Mouse (Mus musculus) stomach, embryonic 16.5 days (tissue): ENCODE results near the gene Leprot. TPM values are rescaled to one million over a fixed set of nuclear protein-coding genes. Genes with fewer than 3 reads are reported as not detected.
A peak's percentile ranks its signal among the peaks of the same experiment; 100 is the strongest.

ENCODE experiments used
- ATAC-seq: fragments of 200-750 bp; cut with Nextera tagmentation; 2 replicates; pipeline ENCODE4 v1.8.0; 2017; ENCODE audit warnings: moderate number of reproducible peaks, moderate TSS enrichment; ENCODE audit not compliant: insufficient read depth, low FRiP score
- H3K27ac ChIP-seq: fragments of 300-500 bp; sonication (generic); 2 replicates; pipeline ENCODE4 v1.5.1; 2014; ENCODE audit warnings: low read length
- H3K27me3 ChIP-seq: fragments of 300-500 bp; sonication (generic); 2 replicates; pipeline ENCODE4 v1.6.1; 2014; ENCODE audit warnings: low read length, control low read depth, mixed read lengths; ENCODE audit not compliant: control insufficient read depth, insufficient read depth
- H3K36me3 ChIP-seq: fragments of 300-500 bp; sonication (generic); 2 replicates; pipeline ENCODE4 v1.6.1; 2014; ENCODE audit warnings: low read length; ENCODE audit not compliant: control insufficient read depth, insufficient read depth
- H3K4me1 ChIP-seq: fragments of 300-500 bp; sonication (generic); 2 replicates; pipeline ENCODE4 v1.6.1; 2014; ENCODE audit warnings: low read length, control low read depth, mixed read lengths; ENCODE audit not compliant: control insufficient read depth, insufficient read depth
- H3K4me2 ChIP-seq: fragments of 300-500 bp; sonication (generic); 2 replicates; pipeline ENCODE4 v1.6.1; 2014; ENCODE audit warnings: low read depth, low read length, mixed read lengths
- H3K4me3 ChIP-seq: fragments of 300-500 bp; sonication (generic); replicated peaks from 2 replicates; pipeline ENCODE4 v1.5.1; 2014; ENCODE audit warnings: mild to moderate bottlenecking, low read length
- H3K9ac ChIP-seq: fragments of 300-500 bp; sonication (generic); 2 replicates; pipeline ENCODE4 v1.6.1; 2014; ENCODE audit warnings: low read length
- H3K9me3 ChIP-seq: fragments of 300-500 bp; sonication (generic); replicated peaks from 2 replicates; pipeline ENCODE4 v1.6.1; 2016; ENCODE audit warnings: low read length, control low read depth; ENCODE audit not compliant: control insufficient read depth
- WGBS: fragments of 180-500 bp; shearing (Covaris S2); extraction: QIAGEN DNeasy Blood & Tissue Kit; methylation state at CpG from one replicate; pipeline ENCODE4 v1.1.7; 2014; 5-methylcytosine and 5-hydroxymethylcytosine counted together
- polyA plus RNA-seq: library from polyadenylated mRNA; unstranded; fragments of >200 nt; fragmentation: Nextera tagmentation; extraction: Ambion mirVana; gene quantifications from 2 replicates; pipeline ENCODE4 v1.2.1, GENCODE M21; 2015

Gene Leprot
- 94.9 and 100 TPM in 2 replicates for polyA plus RNA-seq

DNA sequence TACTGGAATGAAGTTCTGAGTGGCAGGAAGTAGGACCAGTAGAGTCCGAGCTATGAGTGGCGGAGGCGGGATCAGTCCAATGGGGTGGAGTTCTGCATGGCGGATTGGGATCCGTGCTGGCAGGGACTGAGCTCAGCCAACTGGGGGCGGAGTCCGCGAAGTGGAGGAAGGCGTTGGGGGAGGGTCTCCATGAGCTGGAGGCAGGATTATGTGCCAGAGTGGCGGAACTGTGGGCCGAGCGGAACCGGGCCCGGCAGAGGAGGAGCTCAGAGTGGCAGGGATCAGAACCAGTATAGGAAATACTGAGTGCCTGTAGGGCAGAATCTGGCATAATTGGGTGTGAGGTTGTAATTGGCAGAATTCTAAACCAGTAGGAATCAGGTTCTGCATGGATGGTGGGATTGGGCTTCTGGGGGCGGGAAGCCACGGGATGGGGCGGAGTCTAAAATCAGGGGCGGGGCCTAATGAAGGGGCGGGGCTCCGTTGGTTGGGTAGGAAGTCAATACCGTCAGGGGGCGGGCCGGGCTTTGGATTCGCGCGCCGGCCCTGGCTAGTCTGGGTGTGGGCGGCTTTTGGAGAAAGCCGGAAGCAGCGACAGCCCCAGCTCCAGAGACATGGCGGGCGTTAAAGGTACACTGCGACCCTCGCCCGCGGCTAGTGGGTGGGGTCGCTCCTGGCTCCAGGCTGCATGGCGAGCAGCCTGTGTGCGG, at the start of gene Leprot:
Gene Leprot (plus strand): TSS at position 523 of the 710 bp plus-strand sequence.
- Histone ChIP-seq H3K27ac (peak within 1 kb of the TSS; percentile 90), H3K4me2 (peak within 1 kb of the TSS; percentile 82), H3K9ac (peak within 1 kb of the TSS; percentile 87), H3K9me3 (no peaks in the 10 kb centered on the region), H3K4me1 (peaks cover 14% of the 10 kb centered on the region), H3K27me3 (no peaks in the 10 kb centered on the region), H3K36me3 (no peaks in the 10 kb centered on the region), H3K4me3 (peak within 1 kb of the TSS; percentile 90)
- under 1% methylated on average over 39 of the region's 39 CpGs for WGBS
- ATAC-seq = peak; percentile 98

GRCm38 (mm10) chr4:101601758-101602157, 45.8 kb upstream of the Leprot start:
- no peak overlapping the region for H3K4me2 ChIP-seq
- H3K27ac ChIP-seq = no peak overlapping the region
- no peak for ATAC-seq
- H3K9me3 ChIP-seq = no peaks in the 10 kb centered on the region
- H3K4me3 ChIP-seq = no peak overlapping the region
- no peaks in the 10 kb centered on the region for H3K36me3 ChIP-seq
- H3K27me3 ChIP-seq = no peaks in the 10 kb centered on the region
- H3K9ac ChIP-seq = no peak overlapping the region
- no peaks in the 10 kb centered on the region for H3K4me1 ChIP-seq

GRCm38 (mm10) chr4:101603635-101604034, 43.9 kb upstream of the Leprot start:
- H3K36me3 ChIP-seq = no peaks in the 10 kb centered on the region
- H3K27ac ChIP-seq = no peak overlapping the region
- H3K9ac ChIP-seq = no peak overlapping the region
- ATAC-seq = no peak
- no peaks in the 10 kb centered on the region for H3K4me1 ChIP-seq
- H3K9me3 ChIP-seq = no peaks in the 10 kb centered on the region
- H3K4me3 ChIP-seq = no peak overlapping the region
- H3K4me2 ChIP-seq = no peak overlapping the region
- no peaks in the 10 kb centered on the region for H3K27me3 ChIP-seq
- 77% methylated on average over 3 of the region's 3 CpGs for WGBS

- H3K4me2 ChIP-seq = no peak overlapping the region
- no peaks in the 10 kb centered on the region for H3K4me1 ChIP-seq
- H3K36me3 ChIP-seq = no peaks in the 10 kb centered on the region
- WGBS = 88% methylated on average over 5 of the region's 5 CpGs
- ATAC-seq = no peak
- no peak overlapping the region for H3K27ac ChIP-seq
- no peaks in the 10 kb centered on the region for H3K27me3 ChIP-seq
- H3K4me3 ChIP-seq = no peak overlapping the region
- no peak overlapping the region for H3K9ac ChIP-seq
- no peaks in the 10 kb centered on the region for H3K9me3 ChIP-seq
Observed at GRCm38 (mm10) chr4:101616520-101616919, 31.0 kb upstream of the Leprot start.

DNA sequence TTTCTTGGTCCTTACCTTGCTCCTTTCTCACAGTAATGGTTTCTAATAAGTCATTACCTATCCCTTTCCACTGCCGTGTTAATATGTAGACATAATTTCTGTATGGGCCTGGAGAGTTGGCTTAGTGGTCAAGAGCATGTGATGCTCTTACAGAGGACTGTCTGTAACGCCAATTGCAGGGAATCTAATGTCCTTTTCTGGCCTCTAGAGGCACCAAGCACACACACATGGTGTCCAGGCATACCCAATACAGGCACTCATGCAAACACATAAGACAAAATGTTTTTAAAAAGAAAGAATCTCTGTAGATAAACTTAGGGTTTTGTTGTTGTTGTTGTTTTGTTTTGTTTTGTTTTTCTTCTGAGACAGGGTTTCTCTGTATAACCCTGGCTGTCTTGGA, 29.8 kb upstream of the Leprot start:
- Histone ChIP-seq H3K4me2 (no peak overlapping the region), H3K9ac (no peak overlapping the region), H3K4me1 (no peaks in the 10 kb centered on the region), H3K27ac (no peak overlapping the region), H3K4me3 (no peak overlapping the region), H3K27me3 (no peaks in the 10 kb centered on the region), H3K9me3 (no peaks in the 10 kb centered on the region), H3K36me3 (no peaks in the 10 kb centered on the region)
- WGBS = 65% methylated on average over 2 of the region's 2 CpGs
- no peak for ATAC-seq

- Histone ChIP-seq H3K4me3 (no peak overlapping the region), H3K9me3 (no peaks in the 10 kb centered on the region), H3K36me3 (no peaks in the 10 kb centered on the region), H3K27ac (no peak overlapping the region), H3K4me1 (no peaks in the 10 kb centered on the region), H3K27me3 (no peaks in the 10 kb centered on the region), H3K4me2 (no peak overlapping the region), H3K9ac (no peak overlapping the region)
- ATAC-seq = no peak
- 62% methylated on average over 2 of the region's 2 CpGs for WGBS
Observed at GRCm38 (mm10) chr4:101620206-101620605, 27.3 kb upstream of the Leprot start.

DNA sequence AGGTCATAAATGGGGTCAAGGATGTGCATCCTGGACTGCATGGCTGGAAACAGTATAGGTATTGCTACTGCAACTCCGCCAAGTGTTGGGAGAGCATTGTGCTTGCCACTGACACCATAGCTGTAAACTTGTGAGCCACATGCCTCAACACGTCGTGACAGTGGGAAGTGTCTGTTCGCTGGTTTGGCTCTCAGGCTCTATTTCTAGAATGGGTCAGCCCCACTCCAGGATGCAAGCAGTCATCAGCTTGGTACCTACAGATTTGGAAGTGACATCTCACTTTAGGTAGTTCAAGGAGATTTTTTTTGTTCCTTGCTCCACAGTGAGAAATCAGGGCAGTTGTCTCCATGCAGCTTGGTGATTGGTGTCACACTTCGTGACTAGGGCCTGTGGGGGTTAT, 26.3 kb upstream of the Leprot start:
- Histone ChIP-seq H3K9me3 (no peaks in the 10 kb centered on the region), H3K4me3 (no peak overlapping the region), H3K9ac (no peak overlapping the region), H3K4me2 (no peak overlapping the region), H3K36me3 (no peaks in the 10 kb centered on the region), H3K4me1 (no peaks in the 10 kb centered on the region), H3K27me3 (no peaks in the 10 kb centered on the region), H3K27ac (no peak overlapping the region)
- no peak for ATAC-seq
- WGBS = 87% methylated on average over 5 of the region's 5 CpGs

DNA sequence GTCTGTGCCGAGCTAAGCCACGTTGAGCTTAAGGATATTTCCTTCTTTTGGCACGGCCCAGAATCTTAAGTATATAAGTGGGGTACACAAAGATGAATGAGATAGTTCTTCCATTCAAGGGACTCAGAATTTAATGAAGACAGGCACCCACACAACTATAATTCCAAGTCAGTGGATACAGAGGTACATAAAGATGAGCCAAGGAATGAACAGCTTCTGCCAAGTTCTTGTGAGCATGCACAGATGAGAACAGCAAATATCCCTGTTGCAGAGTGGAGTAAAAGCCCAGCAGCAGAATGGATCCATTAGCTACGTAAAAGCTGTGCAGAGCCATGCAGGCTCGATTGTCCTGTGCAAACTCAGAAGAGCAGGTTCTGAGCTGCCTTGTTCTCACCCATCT, 22.2 kb upstream of the Leprot start:
- H3K9ac ChIP-seq = no peak overlapping the region
- 80% methylated on average over 5 of the region's 5 CpGs for WGBS
- H3K9me3 ChIP-seq = no peaks in the 10 kb centered on the region
- no peaks in the 10 kb centered on the region for H3K4me1 ChIP-seq
- no peaks in the 10 kb centered on the region for H3K36me3 ChIP-seq
- ATAC-seq = no peak
- no peak overlapping the region for H3K4me3 ChIP-seq
- no peak overlapping the region for H3K27ac ChIP-seq
- no peak overlapping the region for H3K4me2 ChIP-seq
- no peaks in the 10 kb centered on the region for H3K27me3 ChIP-seq

- H3K4me1 ChIP-seq = no peaks in the 10 kb centered on the region
- H3K4me3 ChIP-seq = no peak overlapping the region
- H3K27ac ChIP-seq = no peak overlapping the region
- H3K9ac ChIP-seq = no peak overlapping the region
- ATAC-seq = no peak
- no peaks in the 10 kb centered on the region for H3K9me3 ChIP-seq
- 56% methylated on average over 2 of the region's 2 CpGs for WGBS
- H3K36me3 ChIP-seq = no peaks in the 10 kb centered on the region
- no peaks in the 10 kb centered on the region for H3K27me3 ChIP-seq
- no peak overlapping the region for H3K4me2 ChIP-seq
Observed at GRCm38 (mm10) chr4:101635596-101635995, 11.9 kb upstream of the Leprot start.
